Mouse (Mus musculus) liver, postnatal 0 days (tissue): ENCODE results near the gene Omp.

Source experiments
- CTCF ChIP-seq: sonication (generic); IDR thresholded peaks from 2 replicates; pipeline ENCODE4 v1.5.1; 2016; ENCODE audit warnings: antibody characterized with exemption, low read depth
- EP300 ChIP-seq: IDR thresholded peaks from 2 replicates; pipeline ENCODE4 v1.6.1; 2016; ENCODE audit warnings: antibody characterized with exemption, low read depth, mild to moderate bottlenecking

GRCm38 (mm10) chr7:98114656-98115055, 30.6 kb downstream of the Omp start:
- TF ChIP-seq CTCF (no peak), EP300 (no peak)
